Mouse (Mus musculus) T-helper 2 cell (primary cell): ENCODE measurements around the gene Ppp3ca.

Experiments used
- in situ Hi-C: fragments of 300-600 bp; cut with MboI, MseI; formaldehyde crosslinking; loops from one replicate; pipeline ENCODE4 v1.15.1; 2025; ENCODE audit warnings: high pct_unique_total_duplicates

The Ppp3ca gene

GRCm38 (mm10) chr3:136722493-136722892 lies 52.6 kb downstream of the Ppp3ca start:
- in situ Hi-C loops: no loop called here

- in situ Hi-C loops: no loop called here
Observed at GRCm38 (mm10) chr3:136725311-136726156, 55.6 kb downstream of the Ppp3ca start.

GRCm38 (mm10) chr3:136727877-136728276 lies 58.0 kb downstream of the Ppp3ca start:
- in situ Hi-C loops: no loop called here

GRCm38 (mm10) chr3:136729978-136730377 lies 60.1 kb downstream of the Ppp3ca start:
- in situ Hi-C loops: no loop called here

GRCm38 (mm10) chr3:136731579-136731978 lies 61.7 kb downstream of the Ppp3ca start:
- in situ Hi-C loops: no loop called here

- in situ Hi-C loops: no loop called here
Observed at GRCm38 (mm10) chr3:136736021-136736420, 66.1 kb downstream of the Ppp3ca start.

GRCm38 (mm10) chr3:136736773-136737298 lies 66.9 kb downstream of the Ppp3ca start:
- in situ Hi-C loops: no loop called here

- in situ Hi-C loops: no loop called here
Observed at GRCm38 (mm10) chr3:136738474-136738873, 68.5 kb downstream of the Ppp3ca start.

GRCm38 (mm10) chr3:136738914-136739313 lies 69.0 kb downstream of the Ppp3ca start:
- in situ Hi-C loops: no loop called here

- in situ Hi-C loops: no loop called here
Observed at GRCm38 (mm10) chr3:136741659-136742058, 71.7 kb downstream of the Ppp3ca start.

GRCm38 (mm10) chr3:136742258-136743057 lies 72.5 kb downstream of the Ppp3ca start:
- in situ Hi-C loops: no loop called here

- in situ Hi-C loops: no loop called here
Observed at GRCm38 (mm10) chr3:136744295-136744897, 74.5 kb downstream of the Ppp3ca start.

GRCm38 (mm10) chr3:136745456-136745855 lies 75.5 kb downstream of the Ppp3ca start:
- in situ Hi-C loops: no loop called here

- in situ Hi-C loops: no loop called here
Observed at GRCm38 (mm10) chr3:136748761-136749476, 79.0 kb downstream of the Ppp3ca start.

GRCm38 (mm10) chr3:136749477-136749797 lies 79.5 kb downstream of the Ppp3ca start:
- in situ Hi-C loops: no loop called here

GRCm38 (mm10) chr3:136749951-136750350 lies 80.0 kb downstream of the Ppp3ca start:
- in situ Hi-C loops: loop anchor here (5.0 kb wide), 1 partner anchor 83 kb away; no protein-coding TSS in a partner anchor

- in situ Hi-C loops: loop anchor here (5.0 kb wide), 1 partner anchor 85 kb away; no protein-coding TSS in a partner anchor
Observed at GRCm38 (mm10) chr3:136752126-136752716, 82.3 kb downstream of the Ppp3ca start.

GRCm38 (mm10) chr3:136756137-136756536 lies 86.2 kb downstream of the Ppp3ca start:
- in situ Hi-C loops: no loop called here

GRCm38 (mm10) chr3:136759446-136759845 lies 89.5 kb downstream of the Ppp3ca start:
- in situ Hi-C loops: no loop called here

- in situ Hi-C loops: no loop called here
Observed at GRCm38 (mm10) chr3:136761292-136761978, 91.5 kb downstream of the Ppp3ca start.
